Mouse (Mus musculus) embryonic facial prominence, embryonic 12.5 days (tissue): ENCODE data around the gene Otud5. TPM values are rescaled to one million over a fixed set of nuclear protein-coding genes. Genes with fewer than 3 reads are reported as not detected.
"Not testable (repeated sequence)": the region's sequence is repeated elsewhere in the genome, so short reads cannot be mapped to it uniquely, and the experiment has no call there.

Experiments used
- ATAC-seq: fragments of 200-750 bp; cut with Nextera tagmentation; 2 replicates; pipeline ENCODE4 v1.8.0; 2017; ENCODE audit not compliant: insufficient number of reproducible peaks, insufficient read depth, low FRiP score, low TSS enrichment
- H3K27ac ChIP-seq: fragments of 300-500 bp; sonication (generic); 2 replicates; pipeline ENCODE4 v1.5.1; 2016; ENCODE audit warnings: mild to moderate bottlenecking
- H3K27me3 ChIP-seq: fragments of 300-500 bp; sonication (generic); 2 replicates; pipeline ENCODE4 v1.6.1; 2016; ENCODE audit warnings: mild to moderate bottlenecking, moderate library complexity
- H3K36me3 ChIP-seq: fragments of 300-500 bp; sonication (generic); 2 replicates; pipeline ENCODE4 v1.6.1; 2016; ENCODE audit warnings: mild to moderate bottlenecking
- H3K4me1 ChIP-seq: fragments of 300-500 bp; sonication (generic); 2 replicates; pipeline ENCODE4 v1.6.1; 2016
- H3K4me2 ChIP-seq: fragments of 300-500 bp; sonication (generic); replicated peaks from 2 replicates; pipeline ENCODE4 v1.6.1; 2016; ENCODE audit warnings: mild to moderate bottlenecking, moderate library complexity
- H3K4me3 ChIP-seq: fragments of 300-500 bp; sonication (generic); 2 replicates; pipeline ENCODE4 v1.5.1; 2016; ENCODE audit warnings: mild to moderate bottlenecking
- H3K9ac ChIP-seq: fragments of 300-500 bp; sonication (generic); 2 replicates; pipeline ENCODE4 v1.6.1; 2016; ENCODE audit warnings: mild to moderate bottlenecking, moderate library complexity
- H3K9me3 ChIP-seq: fragments of 300-500 bp; sonication (generic); 2 replicates; pipeline ENCODE4 v1.6.1; 2016; ENCODE audit warnings: mild to moderate bottlenecking, moderate library complexity
- WGBS: fragments of 180-500 bp; shearing (Covaris S2); methylation state at CpG from one replicate; pipeline ENCODE4 v1.1.7; 2016; 5-methylcytosine and 5-hydroxymethylcytosine counted together
- polyA plus RNA-seq: library from polyadenylated mRNA; unstranded; fragments of >200 nt; fragmentation: Nextera tagmentation; extraction: Ambion mirVana; gene quantifications from 2 replicates; pipeline ENCODE4 v1.2.1, GENCODE M21; 2016

The Otud5 gene
- polyA plus RNA-seq, 1 experiment from 2014 or later = 70.2 TPM

- WGBS = 21% methylated on average over 47 of the region's 49 CpGs
- peak within 1 kb of the TSS; percentile 58 for H3K4me3 ChIP-seq
- ATAC-seq = peak; percentile 82
- H3K4me2 ChIP-seq = peak within 1 kb of the TSS; percentile 59
- H3K9ac ChIP-seq = peak within 1 kb of the TSS; percentile 19
- peak within 1 kb of the TSS; percentile 61; the same call in 1 of the 2 replicates for H3K27ac ChIP-seq
- H3K9me3 ChIP-seq = no peaks in the 10 kb centered on the region
- H3K4me1 ChIP-seq = peaks cover 3% of the 10 kb centered on the region; the same call in 1 of the 2 replicates
- no peaks in the 10 kb centered on the region for H3K27me3 ChIP-seq
- H3K36me3 ChIP-seq = 0 out of 2 replicates have a peak, but pooled peaks cover 3% of the 10 kb centered on the region
Observed at GRCm38 (mm10) chrX:7883841-7884567, 42.8 kb downstream of the Otud5 start, which contains the start of gene Slc35a2. Gene Slc35a2, plus strand, starts transcription at chrX:7884028.

- H3K27ac ChIP-seq = no peak overlapping the region
- H3K9me3 ChIP-seq = no peaks in the 10 kb centered on the region
- ATAC-seq = no peak
- peak overlapping the region; percentile 48; the same call in 1 of the 2 replicates for H3K9ac ChIP-seq
- peak overlapping the region; percentile 52 for H3K4me3 ChIP-seq
- H3K27me3 ChIP-seq = no peaks in the 10 kb centered on the region
- 37% methylated on average over 13 of the region's 13 CpGs for WGBS
- peak overlapping the region; percentile 53 for H3K4me2 ChIP-seq
- peaks cover 4% of the 10 kb centered on the region; the same call in 1 of the 2 replicates for H3K4me1 ChIP-seq
- H3K36me3 ChIP-seq = peaks cover 4% of the 10 kb centered on the region; the same call in 1 of the 2 replicates
Observed at GRCm38 (mm10) chrX:7898211-7898610, 57.0 kb downstream of the Otud5 start.

- peaks cover 4% of the 10 kb centered on the region; the same call in 1 of the 2 replicates for H3K4me1 ChIP-seq
- H3K27me3 ChIP-seq = no peaks in the 10 kb centered on the region
- H3K9me3 ChIP-seq = no peaks in the 10 kb centered on the region
- peak within 1 kb of the TSS; percentile 53 for H3K4me2 ChIP-seq
- H3K9ac ChIP-seq = peak within 1 kb of the TSS; percentile 62
- peak within 1 kb of the TSS; percentile 52 for H3K4me3 ChIP-seq
- 14% methylated on average over 62 of the region's 62 CpGs for WGBS
- peak; percentile 97 for ATAC-seq
- H3K36me3 ChIP-seq = peaks cover 4% of the 10 kb centered on the region; the same call in 1 of the 2 replicates
- peak within 1 kb of the TSS; percentile 83 for H3K27ac ChIP-seq
Observed at GRCm38 (mm10) chrX:7898880-7899874, 58.0 kb downstream of the Otud5 start, which contains the start of the genes Pqbp1 and Timm17b. Gene Pqbp1, minus strand, starts transcription at chrX:7899269. Gene Timm17b, plus strand, starts transcription at chrX:7899357.

GRCm38 (mm10) chrX:7904441-7904840 is 63.3 kb downstream of the Otud5 start:
- H3K4me2 ChIP-seq = no peak overlapping the region
- peaks cover 4% of the 10 kb centered on the region for H3K36me3 ChIP-seq
- ATAC-seq = no peak
- H3K9ac ChIP-seq = no peak overlapping the region
- WGBS = 95% methylated on average over 5 of the region's 5 CpGs
- H3K4me3 ChIP-seq = no peak overlapping the region
- no peaks in the 10 kb centered on the region for H3K4me1 ChIP-seq
- no peak overlapping the region for H3K27ac ChIP-seq
- no peaks in the 10 kb centered on the region for H3K27me3 ChIP-seq
- H3K9me3 ChIP-seq = no peaks in the 10 kb centered on the region

GRCm38 (mm10) chrX:7907735-7908134 is 66.6 kb downstream of the Otud5 start, which contains the start of gene Gm10491:
Gene Gm10491, minus strand, starts transcription at chrX:7907835.
- Histone ChIP-seq H3K9ac (no peak within 1 kb of the TSS), H3K4me2 (no peak within 1 kb of the TSS), H3K27ac (no peak within 1 kb of the TSS), H3K4me3 (no peak within 1 kb of the TSS), H3K36me3 (peaks cover 4% of the 10 kb centered on the region), H3K27me3 (no peaks in the 10 kb centered on the region), H3K9me3 (no peaks in the 10 kb centered on the region), H3K4me1 (no peaks in the 10 kb centered on the region)
- no peak for ATAC-seq
- 89% methylated on average over 5 of the region's 5 CpGs for WGBS

GRCm38 (mm10) chrX:7909242-7909641 is 68.1 kb downstream of the Otud5 start, which contains the start of gene Gm10490:
Gene Gm10490, plus strand, starts transcription at chrX:7909542.
- H3K9me3 ChIP-seq, H3K27ac ChIP-seq, H3K4me2 ChIP-seq, H3K36me3 ChIP-seq, H3K4me1 ChIP-seq, H3K4me3 ChIP-seq, H3K27me3 ChIP-seq, H3K9ac ChIP-seq, ATAC-seq: not testable (repeated sequence)
- WGBS = 90% methylated on average over 4 of the region's 4 CpGs

- H3K4me2 ChIP-seq = no peak overlapping the region
- H3K27ac ChIP-seq = no peak overlapping the region
- H3K9me3 ChIP-seq = no peaks in the 10 kb centered on the region
- H3K36me3 ChIP-seq = peaks cover 4% of the 10 kb centered on the region
- no peak overlapping the region for H3K4me3 ChIP-seq
- H3K27me3 ChIP-seq = no peaks in the 10 kb centered on the region
- ATAC-seq = no peak
- H3K4me1 ChIP-seq = no peaks in the 10 kb centered on the region
- 49% methylated on average over 6 of the region's 6 CpGs for WGBS
- no peak overlapping the region for H3K9ac ChIP-seq
Observed at GRCm38 (mm10) chrX:7910473-7910872, 69.3 kb downstream of the Otud5 start.

- H3K4me1 ChIP-seq, H3K9ac ChIP-seq, H3K4me3 ChIP-seq, H3K9me3 ChIP-seq, H3K36me3 ChIP-seq, ATAC-seq, H3K27ac ChIP-seq, H3K4me2 ChIP-seq: not testable (repeated sequence)
- H3K27me3 ChIP-seq = peaks cover 17% of the 10 kb centered on the region
- 22% methylated on average over 3 of the region's 3 CpGs for WGBS
Observed at GRCm38 (mm10) chrX:7915669-7916068, 74.5 kb downstream of the Otud5 start.

- WGBS = 70% methylated on average over 6 of the region's 6 CpGs
- peaks cover 38% of the 10 kb centered on the region for H3K27me3 ChIP-seq
- H3K4me1 ChIP-seq, H3K27ac ChIP-seq, H3K4me2 ChIP-seq, H3K36me3 ChIP-seq, H3K9ac ChIP-seq, H3K4me3 ChIP-seq, H3K9me3 ChIP-seq, ATAC-seq: not testable (repeated sequence)
Observed at GRCm38 (mm10) chrX:7917960-7918359, 76.8 kb downstream of the Otud5 start.

GRCm38 (mm10) chrX:7919601-7920383 is 78.6 kb downstream of the Otud5 start, which contains the start of gene Pcsk1n:
Gene Pcsk1n, plus strand, starts transcription at chrX:7919822.
- Histone ChIP-seq H3K9ac (no peak within 1 kb of the TSS; the same call in 1 of the 2 replicates), H3K27ac (no peak within 1 kb of the TSS), H3K36me3 (no peaks in the 10 kb centered on the region), H3K9me3 (no peaks in the 10 kb centered on the region), H3K4me3 (peak within 1 kb of the TSS; percentile 25), H3K4me2 (peak within 1 kb of the TSS; percentile 50), H3K4me1 (no peaks in the 10 kb centered on the region), H3K27me3 (peaks cover 49% of the 10 kb centered on the region)
- 11% methylated on average over 39 of the region's 40 CpGs for WGBS
- peak; percentile 65; the same call in 1 of the 2 replicates for ATAC-seq
